Mouse (Mus musculus) E14TG2a.4 (cell line): Measurements from ENCODE around the gene Zmym1.

Experiments used
- CTCF ChIP-seq: conservative IDR thresholded peaks from 2 replicates; pipeline ENCODE4 v1.5.1; 2014; ENCODE audit warnings: low read length
- POU5F1 ChIP-seq: IDR thresholded peaks from 2 replicates; pipeline ENCODE4 v1.6.1; 2014; ENCODE audit warnings: low read length, borderline replicate concordance

DNA sequence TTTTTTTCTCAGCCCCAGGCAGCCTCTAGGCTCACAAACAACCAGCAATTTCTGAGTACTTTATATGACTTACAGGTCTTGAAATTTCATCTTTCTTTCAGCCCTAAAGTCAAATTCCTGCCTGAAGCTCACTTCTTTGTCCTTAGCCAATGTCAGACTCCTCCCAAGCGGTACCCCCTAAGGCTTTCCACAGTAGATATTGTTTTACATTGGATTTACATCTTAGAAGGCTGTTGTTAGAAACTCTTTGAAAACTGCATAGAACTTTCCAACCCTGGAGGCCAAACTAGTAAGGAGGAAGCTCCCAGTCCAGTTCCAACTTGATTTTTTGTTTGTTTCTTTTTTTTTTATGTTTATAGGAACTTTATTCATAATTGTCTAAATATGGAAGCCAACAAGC lies 3.1 kb upstream of the Zmym1 start:
- TF ChIP-seq CTCF, result no peak
- no peak for TF ChIP-seq POU5F1
